Mouse (Mus musculus) forebrain, embryonic 11.5 days (tissue): ENCODE measurements at regions not wholly inside any gene's neighbourhood (a gene's known extent, or its start where the extent isn't known, plus 50 kb on each side); places are given as distances from the start of the nearest gene placed in this dataset.
"Not testable (repeated sequence)": the region's sequence is repeated elsewhere in the genome, so short reads cannot be mapped to it uniquely, and the experiment has no call there.

Source experiments
- ATAC-seq: fragments of 200-750 bp; cut with Nextera tagmentation; replicated peaks from 2 replicates; pipeline ENCODE4 v1.8.0; 2017; ENCODE audit warnings: moderate TSS enrichment; ENCODE audit not compliant: low FRiP score
- DNase-seq: peaks from one replicate; pipeline ENCODE4 v3.0.0-alpha.2; 2017; ENCODE audit warnings: low spot score
- H3K27ac ChIP-seq: fragments of 300-500 bp; sonication (generic); 2 replicates; pipeline ENCODE4 v1.5.1; 2014; ENCODE audit warnings: low read depth, low read length
- H3K27me3 ChIP-seq: fragments of 300-500 bp; sonication (generic); 2 replicates; pipeline ENCODE4 v1.6.1; 2014; ENCODE audit warnings: mild to moderate bottlenecking, low read length, mixed read lengths; ENCODE audit not compliant: control insufficient read depth, insufficient read depth
- H3K36me3 ChIP-seq: fragments of 300-500 bp; sonication (generic); 2 replicates; pipeline ENCODE4 v1.6.1; 2014; ENCODE audit warnings: mild to moderate bottlenecking, low read length, moderate library complexity, mixed read lengths; ENCODE audit not compliant: control insufficient read depth, insufficient read depth
- H3K4me1 ChIP-seq: fragments of 300-500 bp; sonication (generic); replicated peaks from 2 replicates; pipeline ENCODE4 v1.6.1; 2014; ENCODE audit warnings: low read length, mixed read lengths; ENCODE audit not compliant: control insufficient read depth, insufficient read depth
- H3K4me2 ChIP-seq: fragments of 300-500 bp; sonication (generic); 2 replicates; pipeline ENCODE4 v1.6.1; 2014; ENCODE audit warnings: low read depth, mild to moderate bottlenecking, low read length, moderate library complexity, mixed read lengths; ENCODE audit not compliant: severe bottlenecking
- H3K4me3 ChIP-seq: fragments of 300-500 bp; sonication (generic); 2 replicates; pipeline ENCODE4 v1.5.1; 2014; ENCODE audit warnings: low read depth, low read length
- H3K9ac ChIP-seq: fragments of 300-500 bp; sonication (generic); 2 replicates; pipeline ENCODE4 v1.6.1; 2014; ENCODE audit warnings: low read length
- H3K9me3 ChIP-seq: fragments of 300-500 bp; sonication (generic); 2 replicates; pipeline ENCODE4 v1.6.1; 2016; ENCODE audit warnings: low read length, mixed read lengths; ENCODE audit not compliant: control insufficient read depth
- WGBS: fragments of 180-500 bp; shearing (Covaris S2); extraction: QIAGEN DNeasy Blood & Tissue Kit; methylation state at CpG from one replicate; pipeline ENCODE4 v1.1.7; 2014; 5-methylcytosine and 5-hydroxymethylcytosine counted together

GRCm38 (mm10) chr8:99640543-99640942 lies 224.3 kb upstream of the Cdh8 start:
- H3K36me3 ChIP-seq: no peaks in the 10 kb centered on the region
- H3K9ac ChIP-seq: no peak overlapping the region
- no peaks in the 10 kb centered on the region for H3K9me3 ChIP-seq
- H3K4me2 ChIP-seq: no peak overlapping the region
- H3K27me3 ChIP-seq: no peaks in the 10 kb centered on the region
- ATAC-seq: peak; percentile 51; the same call in 1 of the 2 replicates
- DNase-seq: no peak
- H3K27ac ChIP-seq: no peak overlapping the region
- H3K4me3 ChIP-seq: no peak overlapping the region
- H3K4me1 ChIP-seq: no peaks in the 10 kb centered on the region
- 29% methylated on average over 3 of the region's 3 CpGs for WGBS

GRCm38 (mm10) chr8:99630958-99631357 lies 214.7 kb upstream of the Cdh8 start:
- not testable (repeated sequence) for H3K4me1 ChIP-seq, H3K27me3 ChIP-seq, H3K4me3 ChIP-seq, DNase-seq, H3K4me2 ChIP-seq, ATAC-seq, H3K9me3 ChIP-seq, H3K9ac ChIP-seq, H3K36me3 ChIP-seq, H3K27ac ChIP-seq
- 97% methylated on average over 1 of the region's 1 CpGs for WGBS

- 72% methylated on average over 2 of the region's 2 CpGs for WGBS
- Histone ChIP-seq H3K27ac (no peak overlapping the region), H3K9ac (no peak overlapping the region), H3K4me2 (no peak overlapping the region), H3K9me3 (no peaks in the 10 kb centered on the region), H3K4me3 (no peak overlapping the region), H3K4me1 (no peaks in the 10 kb centered on the region), H3K36me3 (no peaks in the 10 kb centered on the region), H3K27me3 (no peaks in the 10 kb centered on the region)
- no peak for ATAC-seq
- no peak for DNase-seq
Measured at GRCm38 (mm10) chr8:99621626-99622025, 205.4 kb upstream of the Cdh8 start.

- H3K9ac ChIP-seq, H3K27ac ChIP-seq, H3K9me3 ChIP-seq, H3K27me3 ChIP-seq, H3K36me3 ChIP-seq, H3K4me3 ChIP-seq, DNase-seq, H3K4me2 ChIP-seq, H3K4me1 ChIP-seq, ATAC-seq: not testable (repeated sequence)
- 55% methylated on average over 2 of the region's 2 CpGs for WGBS
Measured at GRCm38 (mm10) chr8:99604327-99604726, 188.1 kb upstream of the Cdh8 start.

- Histone ChIP-seq H3K4me3 (no peak overlapping the region), H3K9ac (no peak overlapping the region), H3K4me1 (no peaks in the 10 kb centered on the region), H3K27me3 (no peaks in the 10 kb centered on the region; the same call in 1 of the 2 replicates), H3K27ac (no peak overlapping the region), H3K36me3 (no peaks in the 10 kb centered on the region), H3K4me2 (no peak overlapping the region), H3K9me3 (no peaks in the 10 kb centered on the region)
- no peak for DNase-seq
- peak; percentile 80 for ATAC-seq
- WGBS: 21% methylated on average over 2 of the region's 2 CpGs
Measured at GRCm38 (mm10) chr8:99591308-99592004, 175.2 kb upstream of the Cdh8 start.

GRCm38 (mm10) chr8:99544102-99544501 lies 127.8 kb upstream of the Cdh8 start:
- no peak overlapping the region for H3K4me3 ChIP-seq
- no peak for ATAC-seq

GRCm38 (mm10) chr8:99532686-99533415 lies 116.6 kb upstream of the Cdh8 start:
- 90% methylated on average over 8 of the region's 8 CpGs for WGBS

More at GRCm38 (mm10) chr8:99544102-99544501, 127.8 kb upstream of the Cdh8 start:
- no peaks in the 10 kb centered on the region for H3K4me1 ChIP-seq
- H3K4me2 ChIP-seq: no peak overlapping the region
- H3K27me3 ChIP-seq: no peaks in the 10 kb centered on the region
- H3K36me3 ChIP-seq: no peaks in the 10 kb centered on the region
- DNase-seq: no peak
- no peaks in the 10 kb centered on the region for H3K9me3 ChIP-seq
- no peak overlapping the region for H3K9ac ChIP-seq
- WGBS: 88% methylated on average over 1 of the region's 1 CpGs
- H3K27ac ChIP-seq: no peak overlapping the region

GRCm38 (mm10) chr8:99502055-99502454 lies 85.8 kb upstream of the Cdh8 start:
- Histone ChIP-seq H3K9ac (no peak overlapping the region), H3K4me3 (no peak overlapping the region), H3K9me3 (no peaks in the 10 kb centered on the region), H3K36me3 (no peaks in the 10 kb centered on the region), H3K27ac (no peak overlapping the region), H3K4me1 (no peaks in the 10 kb centered on the region), H3K27me3 (no peaks in the 10 kb centered on the region), H3K4me2 (no peak overlapping the region)
- DNase-seq: no peak
- ATAC-seq: no peak
- 84% methylated on average over 3 of the region's 3 CpGs for WGBS

More at GRCm38 (mm10) chr8:99532686-99533415, 116.6 kb upstream of the Cdh8 start:
- ATAC-seq (no peak), DNase-seq (no peak)
- no peaks in the 10 kb centered on the region for H3K4me1 ChIP-seq
- H3K27me3 ChIP-seq: no peaks in the 10 kb centered on the region
- no peak overlapping the region for H3K27ac ChIP-seq
- no peak overlapping the region for H3K9ac ChIP-seq
- no peaks in the 10 kb centered on the region for H3K36me3 ChIP-seq
- no peaks in the 10 kb centered on the region for H3K9me3 ChIP-seq
- H3K4me2 ChIP-seq: no peak overlapping the region
- no peak overlapping the region for H3K4me3 ChIP-seq
